Mouse (Mus musculus): Measurements from ENCODE around the gene Vmn1r239-ps. TPM values are rescaled to one million over a fixed set of nuclear protein-coding genes. Genes with fewer than 3 reads are reported as not detected.

The Vmn1r239-ps gene
- polyA plus RNA-seq (2012; rRNA removed), result not detected in 2 replicates

GRCm38 (mm10) chrX:147453610-147454009 is at the start of gene Vmn1r239-ps:
Gene Vmn1r239-ps, minus strand, starts transcription at chrX:147453710.

DNA sequence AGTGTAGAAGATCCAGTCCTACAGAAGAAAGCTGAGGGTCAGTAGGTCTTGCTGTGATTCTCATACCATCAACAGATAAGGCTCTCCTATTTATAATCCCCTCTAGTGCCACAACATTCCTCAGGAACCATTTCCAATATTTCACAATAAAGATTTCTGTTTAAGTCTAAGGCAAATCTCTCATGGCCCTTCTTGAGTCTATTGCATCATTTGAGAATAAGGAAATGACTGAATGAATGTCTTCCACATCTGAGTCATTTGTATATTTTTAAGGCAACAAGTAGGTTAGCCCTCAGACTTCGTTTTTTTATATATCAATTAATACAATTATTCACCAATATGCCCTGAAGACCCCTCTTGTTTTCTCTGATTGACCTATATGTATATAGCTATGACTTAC is 24.4 kb downstream of the Vmn1r239-ps start, which contains the start of gene Il13ra2:
Gene Il13ra2, minus strand, starts transcription at position 64 of the 400 bp plus-strand sequence.

Other genes starting within 250 kb of the Vmn1r239-ps start
- 0.04 TPM in 1 of 2 replicates, not detected in the other for gene Il13ra2, start 24.5 kb downstream of the Vmn1r239-ps start, polyA plus RNA-seq (2012; rRNA removed)
- 22.3 and 30.1 TPM in 2 replicates for gene Lrch2, start 100.4 kb upstream of the Vmn1r239-ps start, polyA plus RNA-seq (2012; rRNA removed)